Mouse (Mus musculus) midbrain, embryonic 12.5 days (tissue): ENCODE measurements around the gene Btnl10. TPM values are rescaled to one million over a fixed set of nuclear protein-coding genes. Genes with fewer than 3 reads are reported as not detected.

ENCODE experiments used
- ATAC-seq: fragments of 200-750 bp; cut with Nextera tagmentation; 2 replicates; pipeline ENCODE4 v1.8.0; 2017; ENCODE audit warnings: low read depth, moderate TSS enrichment, moderate library complexity; ENCODE audit not compliant: low FRiP score
- H3K27ac ChIP-seq: fragments of 300-500 bp; sonication (generic); replicated peaks from 2 replicates; pipeline ENCODE4 v1.5.1; 2016; ENCODE audit warnings: mild to moderate bottlenecking
- H3K27me3 ChIP-seq: fragments of 300-500 bp; sonication (generic); 2 replicates; pipeline ENCODE4 v1.6.1; 2016; ENCODE audit warnings: mild to moderate bottlenecking
- H3K36me3 ChIP-seq: fragments of 300-500 bp; sonication (generic); 2 replicates; pipeline ENCODE4 v1.6.1; 2016
- H3K4me1 ChIP-seq: fragments of 300-500 bp; sonication (generic); 2 replicates; pipeline ENCODE4 v1.6.1; 2016
- H3K4me2 ChIP-seq: fragments of 300-500 bp; sonication (generic); replicated peaks from 2 replicates; pipeline ENCODE4 v1.6.1; 2016; ENCODE audit warnings: mild to moderate bottlenecking, moderate library complexity
- H3K4me3 ChIP-seq: fragments of 300-500 bp; sonication (generic); 2 replicates; pipeline ENCODE4 v1.5.1; 2016; ENCODE audit warnings: mild to moderate bottlenecking
- H3K9ac ChIP-seq: fragments of 300-500 bp; sonication (generic); replicated peaks from 2 replicates; pipeline ENCODE4 v1.6.1; 2016; ENCODE audit warnings: mild to moderate bottlenecking, moderate library complexity
- H3K9me3 ChIP-seq: fragments of 300-500 bp; sonication (generic); 2 replicates; pipeline ENCODE4 v1.6.1; 2016; ENCODE audit warnings: mild to moderate bottlenecking
- WGBS: fragments of 180-500 bp; shearing (Covaris S2); methylation state at CpG from one replicate; pipeline ENCODE4 v1.1.7; 2016; 5-methylcytosine and 5-hydroxymethylcytosine counted together
- polyA plus RNA-seq: library from polyadenylated mRNA; unstranded; fragments of >200 nt; fragmentation: Nextera tagmentation; extraction: Ambion mirVana; gene quantifications from 2 replicates; pipeline ENCODE4 v1.2.1, GENCODE M21; 2016

Btnl10 gene
- polyA plus RNA-seq, 1 experiment from 2014 or later = not detected

DNA sequence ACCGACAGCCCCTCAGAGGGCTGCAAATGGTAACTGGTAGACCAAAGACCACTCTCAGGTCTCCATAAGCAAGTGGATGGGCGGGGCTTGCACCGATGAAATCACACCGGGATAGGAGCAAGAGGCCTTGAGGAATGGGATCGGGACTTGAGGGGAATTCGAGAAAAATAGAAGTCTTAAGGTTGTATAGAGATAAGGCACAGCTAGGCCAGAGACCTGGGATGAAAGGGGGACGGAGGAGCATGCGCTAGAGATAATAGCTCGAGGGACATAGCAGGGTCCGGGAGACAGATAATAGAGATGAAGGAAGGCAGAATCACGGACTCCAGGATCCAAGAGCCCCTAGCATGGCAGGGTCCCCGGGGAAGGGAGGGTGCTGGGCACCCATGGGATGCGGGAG, 20.2 kb downstream of the Btnl10 start:
- peaks cover 24% of the 10 kb centered on the region for H3K4me1 ChIP-seq
- ATAC-seq = no peak
- peaks cover 36% of the 10 kb centered on the region for H3K36me3 ChIP-seq
- H3K4me3 ChIP-seq = peak overlapping the region; percentile 97
- peak overlapping the region; percentile 91 for H3K4me2 ChIP-seq
- no peaks in the 10 kb centered on the region for H3K27me3 ChIP-seq
- peak overlapping the region; percentile 99 for H3K9ac ChIP-seq
- H3K27ac ChIP-seq = peak overlapping the region; percentile 92
- H3K9me3 ChIP-seq = no peaks in the 10 kb centered on the region
- WGBS = under 1% methylated on average over 13 of the region's 13 CpGs

- Histone ChIP-seq H3K9ac (peak within 1 kb of the TSS; percentile 99), H3K4me3 (peak within 1 kb of the TSS; percentile 97), H3K27me3 (no peaks in the 10 kb centered on the region), H3K36me3 (peaks cover 30% of the 10 kb centered on the region), H3K27ac (peak within 1 kb of the TSS; percentile 92), H3K9me3 (no peaks in the 10 kb centered on the region), H3K4me2 (peak within 1 kb of the TSS; percentile 91), H3K4me1 (peaks cover 24% of the 10 kb centered on the region)
- peak; percentile 97 for ATAC-seq
- WGBS = under 1% methylated on average over 71 of the region's 95 CpGs
Observed at GRCm38 (mm10) chr11:58938322-58939087, 20.8 kb downstream of the Btnl10 start, which contains the start of gene Rnf187. Gene Rnf187 (minus strand): TSS chr11:58938916.

GRCm38 (mm10) chr11:58939088-58939439, 21.4 kb downstream of the Btnl10 start:
- Histone ChIP-seq H3K36me3 (peaks cover 24% of the 10 kb centered on the region), H3K4me3 (peak overlapping the region; percentile 97), H3K27me3 (no peaks in the 10 kb centered on the region; the same call in 1 of the 2 replicates), H3K4me2 (peak overlapping the region; percentile 91), H3K27ac (peak overlapping the region; percentile 92), H3K9ac (peak overlapping the region; percentile 99), H3K9me3 (no peaks in the 10 kb centered on the region), H3K4me1 (peaks cover 24% of the 10 kb centered on the region)
- ATAC-seq = no peak; the same call in 1 of the 2 replicates
- WGBS = 17% methylated on average over 6 of the region's 6 CpGs

DNA sequence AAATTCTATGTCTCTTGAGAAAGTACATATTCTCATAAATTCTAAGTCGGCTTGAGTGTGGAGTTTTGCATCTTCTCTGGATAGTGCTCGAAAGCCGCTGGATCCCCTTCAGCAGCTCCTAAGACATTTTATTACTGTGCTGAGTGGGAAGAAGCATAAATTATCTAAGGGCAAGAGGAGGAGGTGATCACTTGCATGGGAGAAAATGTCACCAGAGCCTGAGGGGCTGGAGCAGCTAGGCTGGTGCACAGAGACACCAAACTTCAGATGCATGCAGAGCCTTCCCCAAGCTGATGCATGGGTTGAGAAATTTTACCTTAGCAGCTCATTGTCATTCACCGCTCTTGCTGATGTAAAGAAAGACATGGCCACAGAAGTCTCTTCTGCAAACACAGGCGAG, 26.4 kb downstream of the Btnl10 start:
- no peak for ATAC-seq
- H3K4me1 ChIP-seq = peaks cover 11% of the 10 kb centered on the region

DNA sequence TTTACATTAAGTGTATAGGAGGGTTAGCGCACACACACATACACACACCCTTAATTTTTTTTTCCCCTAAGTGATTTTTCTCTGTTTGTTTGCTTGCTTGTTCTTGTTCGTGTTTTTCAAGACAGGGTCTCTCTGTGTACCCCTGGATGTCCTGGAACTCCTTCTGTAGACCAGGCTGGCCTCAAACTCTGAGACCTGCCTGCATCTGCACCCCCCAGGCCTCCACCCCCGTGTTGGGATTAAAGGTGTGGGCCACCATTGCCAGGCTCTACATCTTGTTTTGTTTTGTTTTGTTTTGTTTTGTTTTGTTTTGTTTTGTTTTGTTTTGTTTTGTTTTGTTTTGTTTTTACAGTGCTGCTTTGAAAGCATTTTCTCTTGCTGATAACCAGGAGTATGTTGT, 29.6 kb downstream of the Btnl10 start:
- Histone ChIP-seq H3K4me1 (peaks cover 18% of the 10 kb centered on the region), H3K4me3 (no peak overlapping the region), H3K27me3 (no peaks in the 10 kb centered on the region; the same call in 1 of the 2 replicates), H3K27ac (peak overlapping the region; percentile 99), H3K9ac (peak overlapping the region; percentile 24; the same call in 1 of the 2 replicates), H3K4me2 (peak overlapping the region; percentile 58; the same call in 1 of the 2 replicates), H3K36me3 (no peaks in the 10 kb centered on the region), H3K9me3 (no peaks in the 10 kb centered on the region)
- ATAC-seq = no peak
- 82% methylated on average over 3 of the region's 3 CpGs for WGBS

More for the DNA sequence above, 26.4 kb downstream of the Btnl10 start:
- Histone ChIP-seq H3K4me2 (no peak overlapping the region), H3K27me3 (no peaks in the 10 kb centered on the region; the same call in 1 of the 2 replicates), H3K4me3 (no peak overlapping the region), H3K36me3 (no peaks in the 10 kb centered on the region), H3K9ac (no peak overlapping the region), H3K9me3 (no peaks in the 10 kb centered on the region), H3K27ac (no peak overlapping the region)
- 82% methylated on average over 5 of the region's 5 CpGs for WGBS

GRCm38 (mm10) chr11:58947798-58948528, 30.3 kb downstream of the Btnl10 start:
- Histone ChIP-seq H3K36me3 (no peaks in the 10 kb centered on the region), H3K4me2 (peak overlapping the region; percentile 58), H3K27me3 (no peaks in the 10 kb centered on the region; the same call in 1 of the 2 replicates), H3K4me1 (peaks cover 21% of the 10 kb centered on the region), H3K27ac (peak overlapping the region; percentile 99), H3K4me3 (peak overlapping the region; percentile 68), H3K9ac (peak overlapping the region; percentile 71), H3K9me3 (no peaks in the 10 kb centered on the region)
- peak; percentile 64 for ATAC-seq
- 17% methylated on average over 23 of the region's 23 CpGs for WGBS

GRCm38 (mm10) chr11:58948542-58949479, 31.1 kb downstream of the Btnl10 start, which contains the start of gene Hist3h2ba:
Gene Hist3h2ba (plus strand): TSS chr11:58948920.
- peak within 1 kb of the TSS; percentile 58 for H3K4me2 ChIP-seq
- H3K27ac ChIP-seq = peak within 1 kb of the TSS; percentile 99
- H3K4me1 ChIP-seq = peaks cover 26% of the 10 kb centered on the region
- H3K9me3 ChIP-seq = no peaks in the 10 kb centered on the region
- no peaks in the 10 kb centered on the region; the same call in 1 of the 2 replicates for H3K27me3 ChIP-seq
- ATAC-seq = peak; percentile 89
- H3K4me3 ChIP-seq = peak within 1 kb of the TSS; percentile 68
- H3K36me3 ChIP-seq = no peaks in the 10 kb centered on the region
- under 1% methylated on average over 42 of the region's 48 CpGs for WGBS
- H3K9ac ChIP-seq = peak within 1 kb of the TSS; percentile 97

DNA sequence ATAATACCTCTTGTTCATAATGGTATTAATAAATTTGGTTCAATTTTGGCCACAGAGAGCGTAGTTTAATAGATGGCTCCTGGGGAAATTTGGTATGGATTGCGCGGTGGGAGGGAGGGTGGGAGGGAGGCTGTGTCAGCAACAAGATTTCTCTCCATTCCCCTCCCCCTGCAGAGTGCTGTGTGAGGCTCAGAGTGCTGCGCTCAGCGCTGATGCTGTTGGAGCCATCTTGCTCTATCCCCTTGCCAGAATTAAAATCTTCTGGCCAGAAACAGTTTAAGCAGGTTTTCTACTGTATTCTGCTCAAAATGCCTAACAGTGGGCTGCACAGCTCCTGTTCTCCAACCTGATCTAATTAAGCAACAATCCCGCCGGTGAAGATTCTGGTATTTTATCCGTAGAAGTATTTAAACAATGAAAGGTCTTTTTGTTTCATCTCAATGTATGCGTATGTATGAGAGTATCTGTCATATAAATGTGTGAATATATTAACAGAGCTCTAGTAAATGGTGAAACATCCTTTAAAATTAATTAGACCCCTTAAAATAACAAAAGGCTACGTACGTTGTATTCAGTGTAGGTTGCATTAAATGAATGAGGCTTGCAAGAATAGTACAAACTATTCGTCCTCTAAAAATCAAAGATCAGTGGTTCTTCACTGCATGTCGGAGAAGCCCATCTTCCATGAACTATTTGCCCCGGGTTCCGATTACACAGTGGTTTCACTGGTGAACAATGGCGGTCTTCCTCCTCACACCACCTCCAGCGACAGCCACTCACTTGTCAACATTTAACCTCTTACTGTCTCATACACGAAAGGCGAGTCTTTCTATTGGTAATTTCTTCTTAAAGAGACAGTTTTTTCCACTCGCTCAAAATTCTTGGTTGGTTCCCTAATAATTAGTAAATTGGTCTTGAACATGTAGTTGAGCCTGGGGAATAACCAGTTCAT, 32.0 kb downstream of the Btnl10 start:
- Histone ChIP-seq H3K9me3 (no peaks in the 10 kb centered on the region), H3K27me3 (no peaks in the 10 kb centered on the region), H3K27ac (peak overlapping the region; percentile 99), H3K36me3 (no peaks in the 10 kb centered on the region), H3K4me3 (peak overlapping the region; percentile 68), H3K9ac (peak overlapping the region; percentile 97), H3K4me1 (peaks cover 26% of the 10 kb centered on the region), H3K4me2 (peak overlapping the region; percentile 58)
- ATAC-seq = peak; percentile 53
- 4% methylated on average over 20 of the region's 20 CpGs for WGBS

- Histone ChIP-seq H3K9me3 (no peaks in the 10 kb centered on the region), H3K27me3 (no peaks in the 10 kb centered on the region), H3K36me3 (no peaks in the 10 kb centered on the region), H3K9ac (no peak overlapping the region), H3K27ac (peak overlapping the region; percentile 99), H3K4me3 (no peak overlapping the region), H3K4me1 (peaks cover 31% of the 10 kb centered on the region), H3K4me2 (peak overlapping the region; percentile 58)
- ATAC-seq = no peak
- 65% methylated on average over 5 of the region's 5 CpGs for WGBS
Observed at GRCm38 (mm10) chr11:58951210-58951609, 33.5 kb downstream of the Btnl10 start.

DNA sequence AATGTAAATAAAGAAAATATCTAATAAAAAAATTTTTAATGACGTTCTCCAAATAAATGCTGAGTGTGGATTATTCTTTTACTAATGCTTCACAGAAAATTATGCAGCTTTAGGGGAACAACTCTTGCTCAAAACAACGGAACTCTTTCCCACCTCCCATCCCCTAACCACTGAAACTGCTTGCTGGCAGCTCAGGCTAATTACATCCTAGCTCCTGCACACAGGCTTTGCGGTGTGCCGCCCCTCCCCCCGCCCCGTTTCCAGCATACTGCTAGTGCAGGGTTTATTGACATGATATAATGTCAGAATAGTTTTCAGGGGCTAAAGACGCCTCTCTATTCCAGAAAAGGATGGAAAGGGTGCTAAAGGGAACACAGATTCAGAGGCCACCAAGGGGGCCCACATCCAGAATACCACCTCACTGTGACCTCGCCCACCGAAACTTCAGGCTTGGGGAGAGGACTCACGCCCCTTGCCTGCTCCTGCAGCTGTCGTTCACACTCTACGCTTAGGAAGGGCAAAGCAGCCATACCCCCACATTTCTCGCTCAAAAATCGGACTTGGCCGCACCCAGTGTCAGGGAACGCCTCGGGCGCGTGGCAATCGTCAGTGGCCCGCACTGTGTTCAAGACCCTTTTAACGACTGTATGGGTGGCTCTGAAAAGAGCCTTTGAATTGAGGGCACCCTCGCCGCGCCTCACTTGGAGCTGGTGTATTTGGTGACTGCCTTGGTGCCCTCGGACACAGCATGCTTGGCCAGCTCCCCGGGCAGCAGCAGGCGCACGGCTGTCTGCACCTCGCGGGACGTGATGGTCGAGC, 35.9 kb downstream of the Btnl10 start:
- WGBS = 1% methylated on average over 33 of the region's 33 CpGs
- peak overlapping the region; percentile 94 for H3K4me2 ChIP-seq
- peak; percentile 8 for ATAC-seq
- peak overlapping the region; percentile 58 for H3K4me3 ChIP-seq
- peak overlapping the region; percentile 99 for H3K27ac ChIP-seq
- no peaks in the 10 kb centered on the region for H3K9me3 ChIP-seq
- 0 out of 2 replicates have a peak, but pooled peaks cover 10% of the 10 kb centered on the region for H3K36me3 ChIP-seq
- peaks cover 45% of the 10 kb centered on the region for H3K4me1 ChIP-seq
- H3K27me3 ChIP-seq = peaks cover 10% of the 10 kb centered on the region
- peak overlapping the region; percentile 94 for H3K9ac ChIP-seq
